Mouse (Mus musculus): ENCODE measurements at regions not wholly inside any gene's neighbourhood (a gene's known extent, or its start where the extent isn't known, plus 50 kb on each side); places are given as distances from the start of the nearest gene placed in this dataset.
A peak's percentile ranks its signal among the peaks of the same experiment; 100 is the strongest.

GRCm38 (mm10) chr11:114238801-114239200 is 172.0 kb upstream of the Sdk2 start:
- intact Hi-C loops (cut with DNase I), result no loop called here
- Histone ChIP-seq H3K4me3 (no peak overlapping the region), H3K27ac (no peak overlapping the region)
- no peak for TF ChIP-seq CTCF (IDR thresholded peaks at IDR 0.05)
- no peak for DNase-seq

- TF ChIP-seq CTCF (IDR thresholded peaks at IDR 0.05), result no peak
- DNase-seq, result no peak
- Histone ChIP-seq H3K4me3 (no peak overlapping the region), H3K27ac (no peak overlapping the region)
- intact Hi-C loops (cut with DNase I), result no loop called here
Observed at GRCm38 (mm10) chr11:114238316-114238715, 171.5 kb upstream of the Sdk2 start.

DNA sequence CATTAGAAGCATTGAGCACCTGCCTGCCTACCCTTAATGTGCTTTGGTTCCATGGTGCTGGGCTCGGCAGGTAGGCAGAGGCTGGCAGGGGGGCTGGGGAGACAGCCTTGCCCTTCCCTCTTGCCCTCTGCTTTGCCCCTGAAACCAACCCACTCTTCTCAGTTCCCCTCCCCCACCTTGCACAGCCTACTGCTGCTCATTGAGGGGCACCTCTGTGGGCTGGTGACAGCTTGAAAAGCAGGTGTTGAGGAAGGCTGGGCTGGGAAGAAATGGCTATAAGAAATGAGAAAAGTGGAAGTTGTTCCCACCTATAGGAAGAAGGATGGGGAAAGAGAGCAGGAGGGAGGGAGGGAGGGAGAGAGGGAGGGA is 167.7 kb upstream of the Sdk2 start:
- Histone ChIP-seq H3K27ac (no peak overlapping the region), H3K4me3 (no peak overlapping the region)
- intact Hi-C loops (cut with DNase I), result no loop called here
- TF ChIP-seq CTCF (IDR thresholded peaks at IDR 0.05), result no peak
- DNase-seq, result no peak

DNA sequence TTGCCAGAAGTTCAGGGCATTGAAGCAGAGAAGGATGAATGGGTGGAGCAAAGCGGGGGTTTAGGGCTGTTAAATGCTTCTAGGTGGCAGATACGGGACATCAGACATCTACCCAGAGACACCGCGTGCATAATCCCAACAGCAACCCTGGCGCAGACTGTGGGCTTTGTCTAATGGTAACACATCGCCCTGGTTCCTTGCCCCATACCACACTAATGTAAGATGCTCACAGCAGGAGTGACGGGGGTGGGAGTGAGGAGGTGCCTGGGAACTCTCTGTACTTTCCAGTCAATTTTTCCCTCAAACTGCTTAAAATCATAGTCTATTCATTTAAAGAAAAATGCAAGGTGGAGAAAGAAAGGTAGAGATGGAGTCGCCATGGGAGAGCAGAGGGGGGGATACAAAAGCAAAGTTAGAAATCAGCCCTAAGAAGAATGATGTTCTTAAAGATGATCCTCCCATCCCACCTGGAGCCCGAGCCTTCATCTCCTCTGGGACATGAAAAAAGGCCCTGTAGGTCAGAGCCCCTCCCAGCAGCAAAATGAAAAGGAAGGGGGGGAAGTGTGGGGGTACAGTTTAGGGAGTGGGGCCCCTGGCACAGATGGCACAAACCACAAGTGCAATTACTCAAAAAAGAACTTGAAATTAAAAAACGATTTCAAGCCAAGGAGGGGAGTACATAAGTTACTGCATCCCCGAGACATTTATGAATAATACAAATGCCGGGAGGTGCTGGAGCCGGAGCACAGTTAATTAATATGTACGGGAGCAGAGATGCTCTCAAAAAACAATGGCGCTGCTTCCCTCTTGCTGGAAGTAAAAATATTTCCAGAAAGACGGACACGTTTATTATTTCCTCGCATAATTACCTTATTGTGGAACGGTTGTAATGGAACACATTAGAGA is 167.0 kb upstream of the Sdk2 start:
- TF ChIP-seq CTCF (IDR thresholded peaks at IDR 0.05), result no peak
- H3K27ac ChIP-seq, result no peak overlapping the region
- no peak overlapping the region for H3K4me3 ChIP-seq
- no peak for DNase-seq
- intact Hi-C loops (cut with DNase I), result no loop called here

DNA sequence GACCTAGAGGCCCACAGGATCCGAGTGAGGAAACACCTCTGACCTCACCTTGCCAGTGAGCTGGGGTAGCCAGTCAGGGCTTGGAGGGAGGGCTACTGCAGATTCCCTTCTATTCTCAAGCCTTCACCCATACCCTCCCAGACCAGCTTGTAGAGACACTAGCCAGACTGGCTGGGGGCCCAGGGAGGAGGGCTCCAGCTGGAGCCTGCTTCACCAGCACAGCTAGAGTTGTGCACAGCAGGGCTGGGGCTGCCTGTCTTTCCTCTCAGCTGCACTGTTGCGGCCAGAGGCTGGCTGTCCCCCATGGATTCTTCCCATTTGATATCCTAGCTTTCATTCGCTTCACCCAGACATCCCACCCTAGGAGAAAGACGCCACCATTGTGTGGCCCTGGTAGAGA is 165.0 kb upstream of the Sdk2 start:
- Histone ChIP-seq H3K27ac (no peak overlapping the region), H3K4me3 (no peak overlapping the region)
- no peak for TF ChIP-seq CTCF (IDR thresholded peaks at IDR 0.05)
- intact Hi-C loops (cut with DNase I), result no loop called here
- DNase-seq, result peak; percentile 30

DNA sequence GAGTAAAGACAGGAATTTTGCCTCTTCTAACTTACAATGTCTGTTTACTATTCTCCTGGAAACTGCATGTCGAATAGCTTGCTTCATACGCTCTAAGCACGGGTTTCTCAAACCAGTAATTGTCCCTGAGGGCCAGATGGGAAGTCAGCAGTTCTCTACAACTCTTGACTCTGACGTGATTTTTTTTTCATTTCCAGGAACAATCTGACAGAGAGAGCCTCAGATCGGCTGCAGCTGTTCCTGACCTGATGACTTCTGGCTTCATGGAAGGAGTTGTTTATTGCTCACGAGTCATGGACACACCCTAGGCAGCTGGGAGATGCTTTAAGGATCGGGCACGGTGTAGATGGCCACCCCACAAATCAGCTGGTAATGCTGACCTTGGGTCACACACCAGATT is 162.9 kb upstream of the Sdk2 start:
- DNase-seq, result peak; percentile 41
- intact Hi-C loops (cut with DNase I), result no loop called here
- H3K27ac ChIP-seq, result no peak overlapping the region
- TF ChIP-seq CTCF (IDR thresholded peaks at IDR 0.05), result no peak
- H3K4me3 ChIP-seq, result no peak overlapping the region

DNA sequence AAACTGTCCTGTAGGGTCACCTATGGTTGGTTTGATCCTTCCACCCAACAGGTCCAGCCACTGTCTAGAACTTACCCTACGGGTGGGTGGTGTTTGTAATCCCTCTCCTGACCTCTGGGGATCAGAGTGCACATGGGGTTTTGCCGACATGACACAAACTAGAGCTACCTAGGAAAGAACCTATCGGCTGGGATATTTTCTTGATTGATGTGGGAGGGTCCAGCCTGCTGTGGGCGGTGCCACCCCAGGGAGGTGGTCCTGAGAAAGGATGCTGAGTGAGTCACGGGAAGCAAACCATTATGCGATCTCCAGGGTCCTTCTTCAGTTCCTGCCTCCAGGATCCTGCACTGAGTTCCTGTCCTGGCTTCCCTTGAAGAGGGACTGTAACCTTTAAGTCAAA is 162.3 kb upstream of the Sdk2 start:
- Histone ChIP-seq H3K4me3 (no peak overlapping the region), H3K27ac (no peak overlapping the region)
- TF ChIP-seq CTCF (IDR thresholded peaks at IDR 0.05), result no peak
- DNase-seq, result no peak
- intact Hi-C loops (cut with DNase I), result no loop called here

- no peak for TF ChIP-seq CTCF (IDR thresholded peaks at IDR 0.05)
- Histone ChIP-seq H3K4me3 (no peak overlapping the region), H3K27ac (no peak overlapping the region)
- intact Hi-C loops (cut with DNase I), result no loop called here
- DNase-seq, result no peak
Observed at GRCm38 (mm10) chr11:114226553-114226952, 159.7 kb upstream of the Sdk2 start.

DNA sequence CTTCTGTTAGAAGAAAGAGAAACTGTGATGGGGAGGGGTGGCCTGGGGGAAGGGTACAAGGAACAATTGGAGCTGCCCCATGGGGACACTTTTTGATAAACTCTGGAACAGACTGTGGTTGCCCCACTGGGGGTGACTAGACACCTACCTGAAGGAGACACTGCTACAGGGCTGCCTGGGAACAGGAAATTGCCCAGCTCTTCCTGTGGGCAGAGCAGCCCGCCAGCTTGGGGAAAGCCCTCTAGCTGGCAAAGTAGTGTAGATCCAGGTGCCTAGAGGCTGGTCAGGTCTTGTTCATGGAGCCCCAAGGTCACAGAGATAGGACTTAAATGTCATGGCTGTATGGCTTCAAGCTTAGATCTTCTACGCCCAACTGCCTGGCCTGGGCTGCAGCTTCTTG is 157.9 kb upstream of the Sdk2 start:
- no peak for DNase-seq
- Histone ChIP-seq H3K27ac (no peak overlapping the region), H3K4me3 (no peak overlapping the region)
- TF ChIP-seq CTCF (IDR thresholded peaks at IDR 0.05), result no peak
- intact Hi-C loops (cut with DNase I), result no loop called here

DNA sequence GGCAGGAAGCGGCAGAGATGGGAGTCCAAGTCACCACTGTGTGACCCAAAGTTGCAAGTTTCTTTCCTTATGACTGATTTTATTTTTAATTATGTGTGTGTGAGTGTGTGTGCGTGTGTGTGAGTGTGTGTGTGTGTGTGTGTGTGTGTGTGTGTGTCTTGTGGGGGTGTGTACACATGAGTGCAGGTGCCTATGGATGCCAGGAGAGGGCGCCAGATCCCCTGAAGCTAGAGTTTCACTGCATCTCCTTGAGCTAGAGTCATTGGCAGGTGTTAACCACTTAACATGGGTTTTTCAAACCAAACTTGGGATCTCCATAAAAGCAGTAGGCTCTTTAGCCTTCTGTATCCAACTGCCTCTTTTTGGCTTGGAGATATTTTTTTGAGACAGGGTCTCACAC is 156.2 kb upstream of the Sdk2 start:
- no peak for TF ChIP-seq CTCF (IDR thresholded peaks at IDR 0.05)
- DNase-seq, result no peak
- intact Hi-C loops (cut with DNase I), result no loop called here
- Histone ChIP-seq H3K27ac (no peak overlapping the region), H3K4me3 (no peak overlapping the region)

- Histone ChIP-seq H3K27ac (no peak overlapping the region), H3K4me3 (no peak overlapping the region)
- intact Hi-C loops (cut with DNase I), result no loop called here
- no peak for TF ChIP-seq CTCF (IDR thresholded peaks at IDR 0.05)
- no peak for DNase-seq
Observed at GRCm38 (mm10) chr11:114220466-114220865, 153.6 kb upstream of the Sdk2 start.

DNA sequence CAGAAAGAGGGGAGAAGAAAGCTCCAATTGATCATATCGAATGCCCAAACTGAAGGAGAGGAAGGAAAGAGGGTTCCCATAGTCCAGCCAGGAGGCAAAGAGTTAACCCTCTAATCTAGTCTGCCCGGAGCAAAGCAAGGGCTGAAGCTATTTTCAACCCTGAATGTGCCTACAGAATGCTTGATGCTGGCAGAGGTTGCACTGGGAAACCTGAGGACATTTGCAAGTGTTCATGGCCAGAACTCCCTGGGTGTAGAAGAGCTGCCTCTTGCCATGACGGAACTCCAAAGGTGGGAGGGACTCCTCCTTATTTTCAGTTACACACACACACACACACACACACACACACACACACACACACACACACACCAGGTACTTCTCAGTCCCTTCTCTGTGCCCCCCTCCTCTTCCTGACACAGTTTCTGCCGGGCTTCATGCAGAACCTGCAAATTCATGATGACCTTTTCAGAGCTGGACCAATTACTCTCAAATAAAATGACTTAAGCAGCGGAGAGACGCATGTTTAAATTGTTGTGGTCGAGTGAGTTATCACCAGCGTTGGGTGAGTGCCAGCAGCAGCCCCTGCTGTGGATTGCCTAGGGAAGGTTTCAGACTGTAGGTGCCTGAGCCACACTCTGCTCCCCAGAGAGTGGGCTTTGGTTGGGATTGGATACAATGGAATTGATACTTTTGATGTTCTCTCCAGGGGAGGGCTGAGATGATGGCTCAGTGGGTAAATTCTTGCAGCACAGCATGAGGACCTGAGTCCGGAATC is 152.1 kb upstream of the Sdk2 start:
- Histone ChIP-seq H3K27ac (no peak overlapping the region), H3K4me3 (no peak overlapping the region)
- TF ChIP-seq CTCF (IDR thresholded peaks at IDR 0.05), result no peak
- peak; percentile 27 for DNase-seq
- intact Hi-C loops (cut with DNase I), result no loop called here

- Histone ChIP-seq H3K4me3 (no peak overlapping the region), H3K27ac (no peak overlapping the region)
- intact Hi-C loops (cut with DNase I), result no loop called here
- no peak for DNase-seq
- no peak for TF ChIP-seq CTCF (IDR thresholded peaks at IDR 0.05)
Observed at GRCm38 (mm10) chr11:114217245-114217757, 150.5 kb upstream of the Sdk2 start.
